Mouse (Mus musculus) neural tube, embryonic 14.5 days (tissue): ENCODE data around the gene Dnajb1. TPM values are rescaled to one million over a fixed set of nuclear protein-coding genes. Genes with fewer than 3 reads are reported as not detected.

Source experiments
- ATAC-seq: fragments of 200-750 bp; cut with Nextera tagmentation; 2 replicates; pipeline ENCODE4 v1.8.0; 2017; ENCODE audit warnings: low read depth, mild to moderate bottlenecking, moderate TSS enrichment, moderate library complexity
- H3K27ac ChIP-seq: fragments of 300-500 bp; sonication (generic); 2 replicates; pipeline ENCODE4 v1.5.1; 2014; ENCODE audit warnings: low read depth, mild to moderate bottlenecking, control low read depth, low read length, moderate library complexity, mixed read lengths
- H3K27me3 ChIP-seq: fragments of 300-500 bp; sonication (generic); 2 replicates; pipeline ENCODE4 v1.6.1; 2014; ENCODE audit warnings: low read length; ENCODE audit not compliant: control insufficient read depth, insufficient read depth
- H3K36me3 ChIP-seq: fragments of 300-500 bp; sonication (generic); 2 replicates; pipeline ENCODE4 v1.6.1; 2014; ENCODE audit warnings: low read length, mixed read lengths; ENCODE audit not compliant: control insufficient read depth, insufficient read depth
- H3K4me1 ChIP-seq: fragments of 300-500 bp; sonication (generic); 2 replicates; pipeline ENCODE4 v1.6.1; 2014; ENCODE audit warnings: low read length; ENCODE audit not compliant: control insufficient read depth, insufficient read depth
- H3K4me2 ChIP-seq: fragments of 300-500 bp; sonication (generic); 2 replicates; pipeline ENCODE4 v1.6.1; 2014; ENCODE audit warnings: mild to moderate bottlenecking, low read depth, low read length, control low read depth
- H3K4me3 ChIP-seq: fragments of 300-500 bp; sonication (generic); 2 replicates; pipeline ENCODE4 v1.5.1; 2014; ENCODE audit warnings: low read depth, low read length, control low read depth, mixed read lengths
- H3K9ac ChIP-seq: fragments of 300-500 bp; sonication (generic); replicated peaks from 2 replicates; pipeline ENCODE4 v1.6.1; 2014; ENCODE audit warnings: low read depth, mild to moderate bottlenecking, control low read depth, low read length, mixed read lengths
- H3K9me3 ChIP-seq: fragments of 300-500 bp; sonication (generic); 2 replicates; pipeline ENCODE4 v1.6.1; 2016; ENCODE audit warnings: low read length; ENCODE audit not compliant: control insufficient read depth
- WGBS: fragments of 180-500 bp; shearing (Covaris S2); extraction: QIAGEN DNeasy Blood & Tissue Kit; methylation state at CpG from one replicate; pipeline ENCODE4 v1.1.7; 2014; 5-methylcytosine and 5-hydroxymethylcytosine counted together
- polyA plus RNA-seq: library from polyadenylated mRNA; unstranded; fragments of >200 nt; fragmentation: Nextera tagmentation; extraction: Ambion mirVana; gene quantifications from 2 replicates; pipeline ENCODE4 v1.2.1, GENCODE M21; 2014

Dnajb1 gene
- polyA plus RNA-seq, 1 experiment from 2014 or later: 55.2 TPM

- no peak for ATAC-seq
- H3K27ac ChIP-seq: no peak overlapping the region
- 73% methylated on average over 3 of the region's 4 CpGs for WGBS
- peaks cover 9% of the 10 kb centered on the region; the same call in 1 of the 2 replicates for H3K4me1 ChIP-seq
- H3K4me3 ChIP-seq: no peak overlapping the region
- no peaks in the 10 kb centered on the region for H3K9me3 ChIP-seq
- no peak overlapping the region for H3K4me2 ChIP-seq
- H3K9ac ChIP-seq: no peak overlapping the region
- no peaks in the 10 kb centered on the region for H3K27me3 ChIP-seq
- peaks cover 19% of the 10 kb centered on the region for H3K36me3 ChIP-seq
These were observed 31.5 kb upstream of the Dnajb1 start for GRCm38 (mm10) chr8:83576516-83576895.

- no peaks in the 10 kb centered on the region for H3K9me3 ChIP-seq
- no peak overlapping the region for H3K4me2 ChIP-seq
- no peak for ATAC-seq
- H3K27ac ChIP-seq: no peak overlapping the region
- H3K27me3 ChIP-seq: no peaks in the 10 kb centered on the region
- peaks cover 9% of the 10 kb centered on the region; the same call in 1 of the 2 replicates for H3K4me1 ChIP-seq
- peaks cover 16% of the 10 kb centered on the region for H3K36me3 ChIP-seq
- H3K9ac ChIP-seq: no peak overlapping the region
- 79% methylated on average over 4 of the region's 4 CpGs for WGBS
- no peak overlapping the region for H3K4me3 ChIP-seq
These were observed 31.1 kb upstream of the Dnajb1 start for GRCm38 (mm10) chr8:83576921-83577320.

GRCm38 (mm10) chr8:83577384-83577791 lies 30.6 kb upstream of the Dnajb1 start:
- Histone ChIP-seq H3K27me3 (no peaks in the 10 kb centered on the region), H3K27ac (no peak overlapping the region), H3K4me1 (peaks cover 9% of the 10 kb centered on the region; the same call in 1 of the 2 replicates), H3K9me3 (no peaks in the 10 kb centered on the region), H3K4me2 (no peak overlapping the region), H3K4me3 (no peak overlapping the region), H3K9ac (no peak overlapping the region), H3K36me3 (peaks cover 12% of the 10 kb centered on the region; the same call in 1 of the 2 replicates)
- 61% methylated on average over 9 of the region's 9 CpGs for WGBS
- ATAC-seq: no peak

- peaks cover 3% of the 10 kb centered on the region; the same call in 1 of the 2 replicates for H3K36me3 ChIP-seq
- no peak for ATAC-seq
- peaks cover 9% of the 10 kb centered on the region; the same call in 1 of the 2 replicates for H3K4me1 ChIP-seq
- WGBS: 79% methylated on average over 17 of the region's 17 CpGs
- no peaks in the 10 kb centered on the region for H3K9me3 ChIP-seq
- no peak overlapping the region for H3K9ac ChIP-seq
- H3K4me2 ChIP-seq: no peak overlapping the region
- no peak overlapping the region for H3K4me3 ChIP-seq
- H3K27ac ChIP-seq: no peak overlapping the region
- H3K27me3 ChIP-seq: no peaks in the 10 kb centered on the region
These were observed 29.6 kb upstream of the Dnajb1 start for GRCm38 (mm10) chr8:83578131-83579055.

- Histone ChIP-seq H3K9ac (no peak overlapping the region), H3K4me1 (peaks cover 9% of the 10 kb centered on the region; the same call in 1 of the 2 replicates), H3K4me3 (no peak overlapping the region), H3K27me3 (no peaks in the 10 kb centered on the region), H3K36me3 (no peaks in the 10 kb centered on the region; the same call in 1 of the 2 replicates), H3K27ac (no peak overlapping the region), H3K9me3 (no peaks in the 10 kb centered on the region), H3K4me2 (no peak overlapping the region)
- 95% methylated on average over 8 of the region's 8 CpGs for WGBS
- ATAC-seq: no peak
These were observed 28.3 kb upstream of the Dnajb1 start for GRCm38 (mm10) chr8:83579676-83580075.

GRCm38 (mm10) chr8:83580826-83581225 lies 27.2 kb upstream of the Dnajb1 start:
- Histone ChIP-seq H3K4me2 (no peak overlapping the region), H3K27ac (no peak overlapping the region), H3K27me3 (no peaks in the 10 kb centered on the region), H3K9ac (no peak overlapping the region), H3K36me3 (no peaks in the 10 kb centered on the region; the same call in 1 of the 2 replicates), H3K9me3 (no peaks in the 10 kb centered on the region), H3K4me3 (no peak overlapping the region), H3K4me1 (peaks cover 9% of the 10 kb centered on the region; the same call in 1 of the 2 replicates)
- ATAC-seq: no peak
- 88% methylated on average over 8 of the region's 8 CpGs for WGBS

- no peak for ATAC-seq
- 91% methylated on average over 8 of the region's 8 CpGs for WGBS
- peaks cover under 1% of the 10 kb centered on the region; the same call in 1 of the 2 replicates for H3K4me1 ChIP-seq
- H3K27ac ChIP-seq: no peak overlapping the region
- no peaks in the 10 kb centered on the region for H3K9me3 ChIP-seq
- no peak overlapping the region for H3K9ac ChIP-seq
- no peak overlapping the region for H3K4me3 ChIP-seq
- H3K27me3 ChIP-seq: no peaks in the 10 kb centered on the region
- no peak overlapping the region for H3K4me2 ChIP-seq
- H3K36me3 ChIP-seq: no peaks in the 10 kb centered on the region; the same call in 1 of the 2 replicates
These were observed 25.8 kb upstream of the Dnajb1 start for GRCm38 (mm10) chr8:83582226-83582625.

GRCm38 (mm10) chr8:83583236-83583635 lies 24.8 kb upstream of the Dnajb1 start:
- WGBS: 91% methylated on average over 15 of the region's 15 CpGs
- Histone ChIP-seq H3K9ac (no peak overlapping the region), H3K9me3 (no peaks in the 10 kb centered on the region), H3K36me3 (no peaks in the 10 kb centered on the region; the same call in 1 of the 2 replicates), H3K27me3 (no peaks in the 10 kb centered on the region), H3K4me1 (peaks cover 4% of the 10 kb centered on the region; the same call in 1 of the 2 replicates), H3K4me3 (no peak overlapping the region), H3K4me2 (no peak overlapping the region), H3K27ac (no peak overlapping the region)
- no peak for ATAC-seq

GRCm38 (mm10) chr8:83584771-83585170 lies 23.2 kb upstream of the Dnajb1 start:
- H3K4me1 ChIP-seq: peaks cover 16% of the 10 kb centered on the region; the same call in 1 of the 2 replicates
- ATAC-seq: no peak
- 90% methylated on average over 1 of the region's 1 CpGs for WGBS

More at GRCm38 (mm10) chr8:83584771-83585170, 23.2 kb upstream of the Dnajb1 start:
- no peak overlapping the region for H3K9ac ChIP-seq
- H3K4me3 ChIP-seq: no peak overlapping the region
- H3K27ac ChIP-seq: no peak overlapping the region
- H3K9me3 ChIP-seq: no peaks in the 10 kb centered on the region
- H3K36me3 ChIP-seq: peaks cover 2% of the 10 kb centered on the region; the same call in 1 of the 2 replicates
- no peak overlapping the region for H3K4me2 ChIP-seq
- H3K27me3 ChIP-seq: no peaks in the 10 kb centered on the region
